Mouse (Mus musculus) midbrain, postnatal 0 days (tissue): ENCODE results near the gene Pdzrn3. TPM values are rescaled to one million over a fixed set of nuclear protein-coding genes. Genes with fewer than 3 reads are reported as not detected.
A peak's percentile ranks its signal among the peaks of the same experiment; 100 is the strongest.

Source experiments
- ATAC-seq: fragments of 200-750 bp; cut with Nextera tagmentation; 2 replicates; pipeline ENCODE4 v1.8.0; 2017; ENCODE audit warnings: moderate number of reproducible peaks, mild to moderate bottlenecking, moderate TSS enrichment, moderate library complexity; ENCODE audit not compliant: low FRiP score
- DNase-seq: peaks from one replicate; pipeline ENCODE4 v3.0.0-alpha.2; 2015; ENCODE audit warnings: low spot score
- H3K27ac ChIP-seq: fragments of 300-500 bp; sonication (generic); 2 replicates; pipeline ENCODE4 v1.5.1; 2014; ENCODE audit warnings: low read depth, mild to moderate bottlenecking, low read length, mixed read lengths
- H3K27me3 ChIP-seq: fragments of 300-500 bp; sonication (generic); 2 replicates; pipeline ENCODE4 v1.6.1; 2014; ENCODE audit warnings: low read length, control low read depth, mixed read lengths; ENCODE audit not compliant: insufficient read depth
- H3K36me3 ChIP-seq: fragments of 300-500 bp; sonication (generic); 2 replicates; pipeline ENCODE4 v1.6.1; 2014; ENCODE audit warnings: low read length, control low read depth, mixed read lengths; ENCODE audit not compliant: insufficient read depth
- H3K4me1 ChIP-seq: fragments of 300-500 bp; sonication (generic); 2 replicates; pipeline ENCODE4 v1.6.1; 2014; ENCODE audit warnings: mild to moderate bottlenecking, control low read depth, antibody characterized with exemption, low read length, mixed read lengths; ENCODE audit not compliant: insufficient read depth
- H3K4me2 ChIP-seq: fragments of 300-500 bp; sonication (generic); 2 replicates; pipeline ENCODE4 v1.6.1; 2014; ENCODE audit warnings: low read depth, mild to moderate bottlenecking, low read length, mixed read lengths; ENCODE audit not compliant: poor library complexity, severe bottlenecking
- H3K4me3 ChIP-seq: fragments of 300-500 bp; sonication (generic); 2 replicates; pipeline ENCODE4 v1.5.1; 2014; ENCODE audit warnings: low read depth, mild to moderate bottlenecking, low read length, moderate library complexity
- H3K9ac ChIP-seq: fragments of 300-500 bp; sonication (generic); replicated peaks from 2 replicates; pipeline ENCODE4 v1.6.1; 2014; ENCODE audit warnings: mild to moderate bottlenecking, low read length, moderate library complexity, mixed read lengths; ENCODE audit not compliant: poor library complexity, severe bottlenecking
- H3K9me3 ChIP-seq: fragments of 300-500 bp; sonication (generic); 2 replicates; pipeline ENCODE4 v1.6.1; 2016; ENCODE audit warnings: low read length, control low read depth
- CTCF ChIP-seq: IDR thresholded peaks from 2 replicates; pipeline ENCODE4 v1.5.1; 2016; ENCODE audit warnings: antibody characterized with exemption, mild to moderate bottlenecking
- WGBS: fragments of 180-500 bp; shearing (Covaris S2); extraction: QIAGEN DNeasy Blood & Tissue Kit; methylation state at CpG from one replicate; pipeline ENCODE4 v1.1.7; 2014; 5-methylcytosine and 5-hydroxymethylcytosine counted together
- polyA plus RNA-seq: library from polyadenylated mRNA; unstranded; fragments of >200 nt; fragmentation: Nextera tagmentation; extraction: Ambion mirVana; gene quantifications from 2 replicates; pipeline ENCODE4 v1.2.1, GENCODE M21; 2015
- total RNA-seq: library from RNA; depleted of rRNA; stranded (reverse); fragments of >200 nt; gene quantifications from 2 replicates; pipeline ENCODE4 v1.2.3, GENCODE M21; 2014

Pdzrn3 gene
- total and polyA plus RNA-seq, 2 experiments from 2014 or later, result 10.8 to 27.2 TPM

DNA sequence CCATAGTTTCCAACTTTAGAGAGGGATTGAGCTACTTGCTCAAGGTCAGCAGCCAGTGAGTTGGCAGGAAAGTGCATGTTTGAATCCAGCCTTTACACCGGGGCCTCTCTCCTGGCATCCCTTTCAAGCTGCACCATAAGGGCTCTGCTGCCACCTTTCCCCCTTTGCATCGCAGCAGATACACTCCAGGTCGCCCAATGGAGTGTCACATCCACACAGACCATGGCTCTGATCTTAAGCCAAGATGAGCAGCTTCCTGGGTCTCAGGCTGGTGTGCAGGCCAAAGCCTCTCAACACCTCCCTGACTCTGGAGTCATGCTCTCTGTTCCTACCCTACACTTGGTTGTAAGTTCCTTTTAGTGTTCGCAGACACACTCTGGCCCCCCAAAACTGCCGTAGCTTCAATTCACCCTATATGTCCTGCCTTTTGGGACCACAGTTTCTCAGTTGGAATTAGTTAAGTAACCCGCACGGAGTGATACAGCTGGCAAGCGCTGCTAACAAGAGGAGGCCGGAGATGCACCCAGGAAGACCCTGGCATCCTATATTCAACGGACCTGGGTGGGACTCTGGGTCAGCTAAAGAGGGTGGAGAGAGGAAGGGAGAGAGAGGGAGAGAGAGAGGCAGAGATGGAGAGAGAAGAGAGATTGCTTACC lies 1.1 kb downstream of the Pdzrn3 start:
- no peaks in the 10 kb centered on the region for H3K9me3 ChIP-seq
- no peak overlapping the region for H3K9ac ChIP-seq
- peak overlapping the region; percentile 48 for H3K4me3 ChIP-seq
- H3K4me2 ChIP-seq, result peak overlapping the region; percentile 96
- H3K27ac ChIP-seq, result no peak overlapping the region
- H3K4me1 ChIP-seq, result peaks cover 4% of the 10 kb centered on the region; the same call in 1 of the 2 replicates
- DNase-seq (no peak), ATAC-seq (no peak)
- no peaks in the 10 kb centered on the region for H3K36me3 ChIP-seq
- no peak for TF ChIP-seq CTCF
- peaks cover 41% of the 10 kb centered on the region for H3K27me3 ChIP-seq
- WGBS, result 8% methylated on average over 10 of the region's 10 CpGs

GRCm38 (mm10) chr6:101376049-101376448 lies 1.6 kb downstream of the Pdzrn3 start:
- no peak for DNase-seq
- TF ChIP-seq CTCF, result no peak
- no peak overlapping the region for H3K27ac ChIP-seq
- no peaks in the 10 kb centered on the region for H3K36me3 ChIP-seq
- peaks cover 41% of the 10 kb centered on the region for H3K27me3 ChIP-seq
- no peak for ATAC-seq
- no peak overlapping the region for H3K9ac ChIP-seq
- peak overlapping the region; percentile 48; the same call in 1 of the 2 replicates for H3K4me3 ChIP-seq
- no peaks in the 10 kb centered on the region for H3K9me3 ChIP-seq
- 54% methylated on average over 10 of the region's 10 CpGs for WGBS
- peak overlapping the region; percentile 96; the same call in 1 of the 2 replicates for H3K4me2 ChIP-seq
- H3K4me1 ChIP-seq, result peaks cover 4% of the 10 kb centered on the region; the same call in 1 of the 2 replicates

- Histone ChIP-seq H3K9ac (no peak overlapping the region), H3K4me3 (no peak overlapping the region), H3K27me3 (peaks cover 29% of the 10 kb centered on the region), H3K4me2 (peak overlapping the region; percentile 2; the same call in 1 of the 2 replicates), H3K4me1 (peaks cover 4% of the 10 kb centered on the region; the same call in 1 of the 2 replicates), H3K27ac (no peak overlapping the region), H3K36me3 (no peaks in the 10 kb centered on the region), H3K9me3 (no peaks in the 10 kb centered on the region)
- TF ChIP-seq CTCF, result no peak
- WGBS, result 19% methylated on average over 7 of the region's 7 CpGs
- DNase-seq (peak; percentile 40), ATAC-seq (no peak; the same call in 1 of the 2 replicates)
Measured at GRCm38 (mm10) chr6:101374721-101375120, 3.0 kb downstream of the Pdzrn3 start.

DNA sequence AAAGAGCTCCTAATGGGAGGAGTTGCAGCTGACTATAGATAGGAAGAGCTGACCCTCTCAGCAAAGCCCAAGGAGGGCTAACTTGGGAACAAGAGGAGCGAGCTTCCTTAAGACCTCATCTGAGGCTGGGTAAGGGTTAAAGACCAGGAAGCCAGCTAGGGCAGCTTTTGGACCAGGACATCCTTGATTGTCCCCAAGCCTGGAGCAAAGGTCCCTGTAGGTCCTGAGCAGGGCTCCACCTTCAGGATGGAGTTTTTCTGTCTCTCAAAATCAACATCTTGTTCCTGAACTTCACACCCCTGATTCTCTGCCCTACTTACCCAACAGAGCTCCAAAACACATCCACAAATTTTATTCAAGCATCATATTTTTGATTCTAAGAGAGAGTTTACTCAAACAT lies 3.5 kb downstream of the Pdzrn3 start:
- no peak for ATAC-seq
- TF ChIP-seq CTCF, result no peak; the same call in 1 of the 2 replicates
- no peak for DNase-seq
- Histone ChIP-seq H3K4me3 (no peak overlapping the region), H3K27me3 (peaks cover 24% of the 10 kb centered on the region), H3K9me3 (no peaks in the 10 kb centered on the region), H3K4me1 (peaks cover 4% of the 10 kb centered on the region; the same call in 1 of the 2 replicates), H3K27ac (no peak overlapping the region), H3K4me2 (no peak overlapping the region), H3K36me3 (no peaks in the 10 kb centered on the region), H3K9ac (no peak overlapping the region)
- 76% methylated on average over 1 of the region's 1 CpGs for WGBS

DNA sequence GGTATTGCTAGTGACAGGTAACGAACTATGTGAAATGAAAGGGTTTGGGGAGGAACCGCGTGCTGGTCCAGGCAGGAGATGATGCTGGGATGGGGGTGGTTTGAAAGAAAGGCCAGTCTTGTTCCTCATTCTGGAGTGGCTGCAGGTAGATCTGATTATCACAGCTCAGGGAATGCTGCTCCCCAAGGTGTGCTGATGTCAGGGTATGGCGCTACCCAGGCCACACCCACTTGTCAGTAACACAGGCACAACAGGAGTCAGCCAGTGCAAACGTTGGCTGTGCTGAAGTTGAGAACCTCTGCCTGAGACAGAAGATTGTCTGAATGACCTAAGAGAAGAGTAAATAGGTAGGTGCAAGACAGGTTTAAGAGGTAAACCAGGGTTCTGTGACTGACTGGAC lies 4.7 kb downstream of the Pdzrn3 start:
- Histone ChIP-seq H3K9me3 (no peaks in the 10 kb centered on the region), H3K36me3 (no peaks in the 10 kb centered on the region), H3K27ac (no peak overlapping the region), H3K4me1 (peaks cover 2% of the 10 kb centered on the region; the same call in 1 of the 2 replicates), H3K4me2 (no peak overlapping the region), H3K9ac (no peak overlapping the region), H3K27me3 (peaks cover 20% of the 10 kb centered on the region), H3K4me3 (no peak overlapping the region)
- WGBS, result 85% methylated on average over 5 of the region's 5 CpGs
- TF ChIP-seq CTCF, result no peak
- ATAC-seq (no peak), DNase-seq (no peak)

DNA sequence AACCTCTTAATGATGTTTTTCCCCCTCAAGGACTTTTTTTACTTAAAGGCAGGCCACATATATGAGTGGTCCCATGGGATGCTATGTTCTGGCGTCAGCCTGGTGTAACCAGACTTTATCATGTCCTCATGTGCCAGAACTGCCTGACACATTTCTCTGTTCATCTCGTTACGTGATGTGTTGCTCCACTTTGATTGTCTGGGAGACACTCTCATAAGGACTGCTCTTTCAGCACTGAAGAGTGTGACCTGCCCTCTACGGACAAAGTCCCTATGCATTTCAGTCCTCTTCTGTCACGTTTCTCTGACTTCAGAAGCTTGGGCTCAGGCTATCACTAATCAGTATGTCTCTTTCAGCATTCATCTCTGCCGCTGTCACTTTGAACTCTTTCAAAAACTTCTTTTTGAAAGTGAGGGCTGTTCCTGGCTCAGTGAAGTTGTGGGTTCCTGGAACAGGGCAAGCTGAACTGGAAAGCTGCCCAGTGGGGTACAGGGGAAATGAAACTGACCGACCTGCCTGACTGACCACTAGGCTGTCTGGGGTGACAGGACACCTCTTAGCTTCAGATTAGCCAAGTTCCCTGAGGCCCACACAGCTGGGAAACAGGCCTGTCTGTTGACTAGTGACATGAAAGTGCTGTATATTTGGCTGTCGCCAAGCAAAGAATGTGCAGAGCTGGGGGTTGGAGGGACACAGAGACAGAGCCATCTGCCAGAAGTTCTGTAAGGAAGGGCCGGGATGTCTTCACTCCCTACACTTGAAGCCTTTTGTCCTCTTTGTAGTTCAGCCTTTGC lies 10.7 kb downstream of the Pdzrn3 start:
- no peak overlapping the region for H3K4me2 ChIP-seq
- H3K9ac ChIP-seq, result no peak overlapping the region
- TF ChIP-seq CTCF, result no peak
- DNase-seq, result peak; percentile 47
- no peak overlapping the region for H3K4me3 ChIP-seq
- H3K27me3 ChIP-seq, result 0 out of 2 replicates have a peak, but pooled peaks cover 3% of the 10 kb centered on the region
- ATAC-seq, result peak; percentile 66
- 27% methylated on average over 9 of the region's 9 CpGs for WGBS
- H3K9me3 ChIP-seq, result no peaks in the 10 kb centered on the region
- no peaks in the 10 kb centered on the region for H3K36me3 ChIP-seq
- no peak overlapping the region for H3K27ac ChIP-seq
- no peaks in the 10 kb centered on the region for H3K4me1 ChIP-seq
